Mouse (Mus musculus): Measurements from ENCODE around the gene Col4a2. TPM values are rescaled to one million over a fixed set of nuclear protein-coding genes. Genes with fewer than 3 reads are reported as not detected.

Gene Col4a2
- total RNA-seq, 2 experiments from 2014 or later: 86.4 to 93.6 TPM

GRCm38 (mm10) chr8:11377391-11378210, 65.0 kb downstream of the Col4a2 start:
- no peak for DNase-seq (ENCODE audit: low spot score in 2 of 2)

- DNase-seq (ENCODE audit: low spot score in 2 of 2): no peak
These were observed 67.0 kb downstream of the Col4a2 start for GRCm38 (mm10) chr8:11379590-11379989.

- DNase-seq (ENCODE audit: low spot score in 2 of 2): no peak
These were observed 68.9 kb downstream of the Col4a2 start for GRCm38 (mm10) chr8:11381544-11381943.

- DNase-seq (ENCODE audit: low spot score in 2 of 2): peak; percentile 67 to 69
These were observed 69.6 kb downstream of the Col4a2 start for GRCm38 (mm10) chr8:11382059-11382810.

GRCm38 (mm10) chr8:11382933-11383332, 70.3 kb downstream of the Col4a2 start:
- no peak for DNase-seq (ENCODE audit: low spot score in 2 of 2)

GRCm38 (mm10) chr8:11383379-11383778, 70.8 kb downstream of the Col4a2 start:
- DNase-seq (ENCODE audit: low spot score in 2 of 2): no peak

- no peak for DNase-seq (ENCODE audit: low spot score in 2 of 2)
These were observed 72.2 kb downstream of the Col4a2 start for GRCm38 (mm10) chr8:11384841-11385240.

GRCm38 (mm10) chr8:11385272-11385905, 72.8 kb downstream of the Col4a2 start:
- no peak for DNase-seq (ENCODE audit: low spot score in 2 of 2)

GRCm38 (mm10) chr8:11387282-11387681, 74.7 kb downstream of the Col4a2 start:
- DNase-seq (ENCODE audit: low spot score in 2 of 2): no peak

- no peak for DNase-seq (ENCODE audit: low spot score in 2 of 2)
These were observed 76.9 kb downstream of the Col4a2 start for GRCm38 (mm10) chr8:11389275-11390050.

GRCm38 (mm10) chr8:11392739-11393138, 80.1 kb downstream of the Col4a2 start:
- peak; percentile 79 for DNase-seq (ENCODE audit: low spot score in 2 of 2)

- DNase-seq (ENCODE audit: low spot score in 2 of 2): no peak
These were observed 80.6 kb downstream of the Col4a2 start for GRCm38 (mm10) chr8:11393161-11393560.

GRCm38 (mm10) chr8:11393607-11394006, 81.0 kb downstream of the Col4a2 start:
- no peak for DNase-seq (ENCODE audit: low spot score in 2 of 2)

GRCm38 (mm10) chr8:11394773-11395172, 82.2 kb downstream of the Col4a2 start:
- no peak for DNase-seq (ENCODE audit: low spot score in 2 of 2)

- no peak for DNase-seq (ENCODE audit: low spot score in 2 of 2)
These were observed 83.0 kb downstream of the Col4a2 start for GRCm38 (mm10) chr8:11395601-11396000.

- no peak for DNase-seq (ENCODE audit: low spot score in 2 of 2)
These were observed 83.5 kb downstream of the Col4a2 start for GRCm38 (mm10) chr8:11396111-11396510.

- DNase-seq (ENCODE audit: low spot score in 2 of 2): no peak
These were observed 84.5 kb downstream of the Col4a2 start for GRCm38 (mm10) chr8:11397126-11397525.

- DNase-seq (ENCODE audit: low spot score in 2 of 2): no peak
These were observed 87.1 kb downstream of the Col4a2 start for GRCm38 (mm10) chr8:11399706-11400105.

GRCm38 (mm10) chr8:11400244-11400643, 87.6 kb downstream of the Col4a2 start:
- no peak for DNase-seq (ENCODE audit: low spot score in 2 of 2)

- no peak for DNase-seq (ENCODE audit: low spot score in 2 of 2)
These were observed 88.6 kb downstream of the Col4a2 start for GRCm38 (mm10) chr8:11401183-11401582.

- no peak for DNase-seq (ENCODE audit: low spot score in 2 of 2)
These were observed 89.6 kb downstream of the Col4a2 start for GRCm38 (mm10) chr8:11402220-11402619.

Measured in layer of hippocampus, postnatal 10 days (tissue).